Mouse (Mus musculus) heart, postnatal 4 days (tissue): Measurements from ENCODE around the gene Zfp965. TPM values are rescaled to one million over a fixed set of nuclear protein-coding genes. Genes with fewer than 3 reads are reported as not detected.
"Not testable (repeated sequence)": the region's sequence is repeated elsewhere in the genome, so short reads cannot be mapped to it uniquely, and the experiment has no call there.

ENCODE experiments used
- DNase-seq: peaks from one replicate; pipeline ENCODE4 v3.0.0; 2021
- total RNA-seq, 2 experiments: library from RNA; stranded (reverse); gene quantifications; 2 replicates each; pipeline ENCODE4 v1.2.3; 2021

Gene Zfp965
- 1 to 10 TPM; 3.0 to 4.0 TPM for total RNA-seq

DNA sequence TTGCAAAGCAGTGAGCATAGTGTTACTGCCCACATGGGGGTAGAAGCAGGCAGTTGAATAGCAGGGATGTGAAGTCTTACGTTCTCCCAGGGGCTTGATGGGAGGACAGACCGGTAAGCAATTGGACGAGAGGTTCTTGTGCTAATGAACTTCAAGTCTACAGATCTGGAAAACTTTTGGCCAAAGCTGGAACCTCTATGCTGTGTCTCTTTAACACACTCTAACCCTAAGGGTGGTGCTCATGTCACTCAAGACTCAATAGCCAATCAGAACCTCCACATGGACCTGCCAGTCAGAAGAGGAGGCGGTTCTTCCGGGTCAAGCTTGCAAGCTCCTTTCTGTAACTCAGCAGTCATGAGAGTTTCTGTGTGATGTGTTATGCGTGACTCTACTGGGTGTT, at the start of gene Zfp965:
Gene Zfp965 (plus strand): TSS at position 301 of the 400 bp plus-strand sequence.
- DNase-seq = not testable (repeated sequence)

DNA sequence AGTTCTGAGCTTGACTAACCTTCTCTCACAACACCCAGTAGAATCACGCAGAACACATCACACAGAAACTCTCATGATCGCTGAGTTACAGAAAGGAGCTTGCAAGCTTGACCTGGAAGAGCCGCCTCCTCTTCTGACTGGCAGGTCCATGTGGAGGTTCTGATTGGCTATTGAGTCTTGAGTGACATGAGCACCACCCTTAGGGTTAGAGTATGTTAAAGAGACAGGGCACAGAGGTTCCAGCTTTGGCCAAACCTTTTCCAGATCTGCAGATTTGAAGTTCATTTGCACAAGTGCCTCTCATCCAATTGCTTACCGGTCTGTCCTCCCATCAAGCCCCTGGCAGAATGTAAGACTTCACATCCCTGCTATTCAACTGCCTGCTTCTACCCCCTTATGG, 34.1 kb upstream of the Zfp965 start, which contains the start of gene Gm4724:
Gene Gm4724 (minus strand): TSS at position 101 of the 400 bp plus-strand sequence.
- not testable (repeated sequence) for DNase-seq

Other genes with a start within 250 kb of the Zfp965 start
- 1 to 10 TPM in 1 of 2 experiments, not detected in 1; 7.1 TPM for gene Gm14440, start 194.9 kb upstream of the Zfp965 start, total RNA-seq
- gene Gm4631, start 131.8 kb upstream of the Zfp965 start, total RNA-seq = 10 to 100 TPM; 18.3 to 19.4 TPM
- gene Zfp968, start 97.5 kb upstream of the Zfp965 start, total RNA-seq = 1 to 10 TPM; 6.6 to 8.8 TPM
- gene Gm4724, start 34.2 kb upstream of the Zfp965 start, total RNA-seq = 1 to 10 TPM; 3.4 to 3.9 TPM
- not detected for gene Gm11007, start 174.0 kb downstream of the Zfp965 start, total RNA-seq
- gene Zfp969, start 233.7 kb downstream of the Zfp965 start, total RNA-seq = 10 to 100 TPM; 11.3 to 12.4 TPM